Mouse (Mus musculus): ENCODE data around the gene Frs3.

DNA sequence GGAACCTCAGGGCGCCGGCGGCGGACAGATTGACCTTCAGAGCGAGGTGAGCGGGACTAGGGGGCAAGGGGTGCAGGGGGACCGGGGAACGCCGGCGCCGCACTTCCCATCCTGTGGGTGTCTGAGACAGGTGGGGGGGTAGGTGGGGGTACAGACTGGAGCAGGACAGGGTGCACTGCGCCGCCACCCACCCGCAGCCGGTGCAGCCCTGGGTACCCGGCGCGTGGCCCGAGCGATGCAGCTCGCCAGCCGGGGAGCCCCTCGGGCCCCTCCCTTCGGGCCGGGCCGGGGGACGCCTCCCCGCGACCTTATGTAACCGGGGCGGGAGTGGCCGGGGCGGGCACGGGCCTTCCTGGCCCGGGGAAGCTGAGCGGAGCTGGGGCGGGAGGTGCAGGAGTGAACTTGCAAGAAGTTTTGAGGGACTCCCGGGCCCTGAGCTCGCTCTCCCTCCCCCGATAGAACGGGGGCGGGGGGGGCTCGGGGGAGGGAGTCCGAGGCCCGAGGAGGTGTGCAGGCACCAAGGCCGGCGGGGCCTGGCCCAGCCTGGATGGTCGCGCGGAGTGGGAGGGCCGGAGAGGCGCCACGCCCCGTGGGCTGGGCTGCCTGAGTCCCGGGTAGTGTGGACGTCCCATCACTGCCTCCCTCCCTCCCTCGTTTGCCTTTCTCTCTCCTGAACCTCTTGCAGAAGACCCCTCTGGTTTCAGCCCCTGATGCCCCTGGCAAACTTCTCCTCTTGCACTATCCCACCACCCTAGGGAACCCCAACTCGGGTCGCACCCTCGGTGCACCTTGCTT, 48.6 kb downstream of the Frs3 start:
- TF ChIP-seq CTCF (IDR thresholded peaks at IDR 0.05; ENCODE audit: low read depth, low read length) (no peak), POLR2A (IDR thresholded peaks at IDR 0.05; ENCODE audit: borderline replicate concordance, low read depth, low read length) (no peak)

Data from bone marrow macrophage, adult 2 months (primary cell).